In the genomic region with DNA sequence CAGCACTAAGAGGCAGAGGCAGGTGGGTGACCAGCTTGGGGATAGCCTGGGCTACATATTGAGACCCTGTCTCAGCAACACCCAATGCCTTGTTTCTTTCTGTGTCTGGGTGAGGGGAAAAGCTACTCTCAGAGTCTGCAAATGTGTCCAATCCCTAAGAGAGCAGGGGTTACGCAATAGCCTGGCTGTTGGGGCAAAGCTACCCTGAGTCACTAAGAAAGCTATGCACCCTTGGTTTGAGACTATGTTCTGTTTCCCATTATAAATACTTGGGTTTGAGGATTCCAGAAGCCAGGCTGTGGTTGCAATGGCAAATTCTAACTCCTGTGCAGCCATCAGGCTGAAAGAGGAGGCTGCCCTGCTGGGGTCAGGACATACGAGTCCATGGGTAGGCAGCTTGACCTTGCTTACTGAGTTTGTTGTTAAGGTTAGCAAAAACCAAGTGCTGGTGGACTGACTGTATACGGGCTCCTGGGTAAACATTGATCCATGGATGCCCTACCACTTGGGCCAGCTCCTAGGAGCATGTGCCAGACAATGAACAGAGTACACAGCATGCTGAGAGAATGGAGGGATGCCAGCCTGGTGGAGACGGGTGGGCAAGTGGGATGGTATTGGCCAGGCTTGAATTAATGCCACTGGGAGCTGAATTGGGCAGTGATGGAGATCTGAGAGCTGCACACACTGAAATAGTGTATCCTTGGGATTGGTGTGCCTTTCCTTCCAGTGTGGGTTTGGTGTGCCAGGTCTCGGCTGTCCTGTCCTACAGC, we compare ENCODE assay signal across 13 mouse cellular contexts. TPM values are rescaled to one million over a fixed set of nuclear protein-coding genes. Genes with fewer than 3 reads are reported as not detected.
DNase-seq lines count a peak whose midpoint lies in the region; ATAC-seq lines count a peak whose summit lies in the region.
"Had no signal": no experiment of that assay in that cellular context is flagged by ENCODE, and none has a peak within 500 bp of the region (broad histone marks: within the 10 kb centered on the region; RNA-seq: fewer than 3 reads in every experiment).

No protein-coding gene starts in this region.

- peaks cover 83% of the 10 kb centered on the region for H3K36me3 ChIP-seq in heart, embryonic 10.5 days
- H3K36me3 ChIP-seq: liver, embryonic 15.5 days had no signal

- peak; percentile 50 for DNase-seq in adrenal gland, postnatal 10 days
- no peak for DNase-seq in adrenal gland, adult 18-20 months (ENCODE audit: low spot score in 2 of 2)
- DNase-seq in kidney, adult 18-20 months: peak; percentile 25
- no peak for DNase-seq in kidney, postnatal 10 days
- DNase-seq in 416B (ENCODE audit: low read depth): peak; percentile 35
- no peak for DNase-seq in heart, embryonic 10.5 days (ENCODE audit: low spot score)
- no peak for DNase-seq in yolk sac, embryonic 10.5 days (ENCODE audit: low spot score)
- DNase-seq: cerebellum, adult 8-10 months had no signal

- H3K27ac ChIP-seq in heart, embryonic 10.5 days: peak overlapping the region; percentile 26; the same call in 1 of the 2 replicates
- H3K27ac ChIP-seq: embryonic facial prominence, embryonic 12.5 days; limb, embryonic 10.5 days; liver, embryonic 15.5 days had no signal

- ATAC-seq in granulocyte monocyte progenitor cell, adult 5-6 weeks (replicated peaks; ENCODE audit: poor library complexity, severe bottlenecking): no peak
- ATAC-seq: forebrain, embryonic 14.5 days had no signal

- H3K4me3 ChIP-seq in heart, embryonic 10.5 days: no peak overlapping the region
- H3K4me3 ChIP-seq: embryonic facial prominence, embryonic 12.5 days; limb, embryonic 10.5 days; liver, embryonic 15.5 days had no signal

- peaks cover 14% of the 10 kb centered on the region; the same call in 1 of the 2 replicates for H3K27me3 ChIP-seq in heart, embryonic 10.5 days (ENCODE audit: insufficient read depth, poor library complexity, severe bottlenecking)
- H3K27me3 ChIP-seq: embryonic facial prominence, embryonic 12.5 days; liver, embryonic 15.5 days had no signal

- WGBS in heart, embryonic 10.5 days: 90% methylated on average over 5 of the region's 5 CpGs

- H3K4me1 ChIP-seq in heart, embryonic 10.5 days: peaks cover 9% of the 10 kb centered on the region; the same call in 1 of the 2 replicates
- H3K4me1 ChIP-seq: embryonic facial prominence, embryonic 12.5 days; limb, embryonic 10.5 days; liver, embryonic 15.5 days had no signal

- no peaks in the 10 kb centered on the region for H3K9me3 ChIP-seq in heart, embryonic 10.5 days
- H3K9me3 ChIP-seq: embryonic facial prominence, embryonic 12.5 days; limb, embryonic 10.5 days; liver, embryonic 15.5 days had no signal

RNA-seq across cellular contexts. Expression of gene Fbln1, which starts 39.7 kb away (rescaled TPM):
- total RNA-seq in adrenal gland, postnatal 10 days (2021): 10 to 100 TPM; 44.1 to 46.3 TPM
- total RNA-seq in adrenal gland, adult 18-20 months (2021): 10 to 100 TPM; 29.0 to 32.9 TPM
- polyA plus RNA-seq in heart, embryonic 10.5 days (2016; fragmentation: Nextera tagmentation; extraction: Ambion mirVana): 146 and 177 TPM in 2 replicates
- total RNA-seq in granulocyte monocyte progenitor cell, adult 5-6 weeks (2014; fragmentation: Nextera tagmentation): 0.11 and 0.30 TPM in 2 replicates
- total RNA-seq in granulocyte monocyte progenitor cell, adult 5-6 weeks (2017): 0.73 TPM in 1 of 2 replicates, not detected in the other

Comparison
In these comparisons a context has a peak if more than half of its experiments do, and no peak if none do; other contexts are left out.
1. DNase-seq: peak in adrenal gland, postnatal 10 days (single experiment), kidney, adult 18-20 months (single experiment) and 416B (single experiment); none in adrenal gland, adult 18-20 months (0 of 2), kidney, postnatal 10 days (single experiment), heart, embryonic 10.5 days (single experiment) and yolk sac, embryonic 10.5 days (single experiment).
2. RNA of gene Fbln1, which starts 39.7 kb away (total RNA-seq): 44.1 to 46.3 TPM in adrenal gland, postnatal 10 days and 29.0 to 32.9 TPM in adrenal gland, adult 18-20 months; 0.11 to 0.73 TPM in granulocyte monocyte progenitor cell, adult 5-6 weeks; every median in the first group is over 10 times any median in the second.